Mouse (Mus musculus) embryonic facial prominence, embryonic 13.5 days (tissue): ENCODE measurements at regions not wholly inside any gene's neighbourhood (a gene's known extent, or its start where the extent isn't known, plus 50 kb on each side); places are given as distances from the start of the nearest gene placed in this dataset.
A peak's percentile ranks its signal among the peaks of the same experiment; 100 is the strongest.

Source experiments
- ATAC-seq: fragments of 200-750 bp; cut with Nextera tagmentation; 2 replicates; pipeline ENCODE4 v1.8.0; 2017; ENCODE audit warnings: low read depth; ENCODE audit not compliant: insufficient number of reproducible peaks, insufficient read depth, low FRiP score, low TSS enrichment
- H3K27ac ChIP-seq: fragments of 300-500 bp; sonication (generic); 2 replicates; pipeline ENCODE4 v1.5.1; 2015; ENCODE audit warnings: moderate library complexity, mild to moderate bottlenecking, inconsistent platforms
- H3K27me3 ChIP-seq: fragments of 300-500 bp; sonication (generic); 2 replicates; pipeline ENCODE4 v1.6.1; 2015; ENCODE audit warnings: mild to moderate bottlenecking, inconsistent platforms
- H3K36me3 ChIP-seq: fragments of 300-500 bp; sonication (generic); 2 replicates; pipeline ENCODE4 v1.6.1; 2015; ENCODE audit warnings: mild to moderate bottlenecking, inconsistent platforms
- H3K4me1 ChIP-seq: fragments of 300-500 bp; sonication (generic); 2 replicates; pipeline ENCODE4 v1.6.1; 2015; ENCODE audit warnings: inconsistent platforms
- H3K4me2 ChIP-seq: fragments of 300-500 bp; sonication (generic); 2 replicates; pipeline ENCODE4 v1.6.1; 2015; ENCODE audit warnings: moderate library complexity, mild to moderate bottlenecking, inconsistent platforms
- H3K4me3 ChIP-seq: fragments of 300-500 bp; sonication (generic); 2 replicates; pipeline ENCODE4 v1.5.1; 2015; ENCODE audit warnings: mild to moderate bottlenecking, inconsistent platforms
- H3K9ac ChIP-seq: fragments of 300-500 bp; sonication (generic); 2 replicates; pipeline ENCODE4 v1.6.1; 2015; ENCODE audit warnings: mild to moderate bottlenecking, inconsistent platforms
- H3K9me3 ChIP-seq: fragments of 300-500 bp; sonication (generic); 2 replicates; pipeline ENCODE4 v1.6.1; 2016; ENCODE audit warnings: inconsistent platforms
- WGBS: fragments of 180-500 bp; shearing (Covaris S2); methylation state at CpG from one replicate; pipeline ENCODE4 v1.1.7; 2015; ENCODE audit warnings: mixed read lengths; 5-methylcytosine and 5-hydroxymethylcytosine counted together

- H3K27me3 ChIP-seq, result no peaks in the 10 kb centered on the region
- H3K4me2 ChIP-seq, result no peak overlapping the region
- ATAC-seq, result no peak
- no peak overlapping the region for H3K27ac ChIP-seq
- 64% methylated on average over 11 of the region's 11 CpGs for WGBS
- H3K9me3 ChIP-seq, result no peaks in the 10 kb centered on the region
- no peaks in the 10 kb centered on the region for H3K36me3 ChIP-seq
- no peak overlapping the region; the same call in 1 of the 2 replicates for H3K9ac ChIP-seq
- H3K4me3 ChIP-seq, result no peak overlapping the region
- H3K4me1 ChIP-seq, result peaks cover 4% of the 10 kb centered on the region; the same call in 1 of the 2 replicates
These were observed 326.8 kb downstream of the 1700129C05Rik start for GRCm38 (mm10) chr14:58815616-58816539.

- Histone ChIP-seq H3K36me3 (no peaks in the 10 kb centered on the region), H3K9me3 (no peaks in the 10 kb centered on the region), H3K27me3 (no peaks in the 10 kb centered on the region), H3K4me2 (no peak overlapping the region), H3K4me3 (no peak overlapping the region), H3K9ac (no peak overlapping the region), H3K4me1 (peaks cover 4% of the 10 kb centered on the region; the same call in 1 of the 2 replicates), H3K27ac (no peak overlapping the region)
- no peak for ATAC-seq
- WGBS, result 61% methylated on average over 5 of the region's 5 CpGs
These were observed 330.1 kb downstream of the 1700129C05Rik start for GRCm38 (mm10) chr14:58812585-58812984.

GRCm38 (mm10) chr14:58801402-58801861 is 341.3 kb downstream of the 1700129C05Rik start:
- Histone ChIP-seq H3K4me2 (no peak overlapping the region), H3K4me3 (no peak overlapping the region), H3K9me3 (no peaks in the 10 kb centered on the region), H3K27me3 (no peaks in the 10 kb centered on the region), H3K36me3 (no peaks in the 10 kb centered on the region), H3K9ac (no peak overlapping the region), H3K4me1 (no peaks in the 10 kb centered on the region), H3K27ac (no peak overlapping the region)
- ATAC-seq, result no peak

GRCm38 (mm10) chr14:58788190-58788945 is 354.3 kb downstream of the 1700129C05Rik start:
- Histone ChIP-seq H3K4me3 (no peak overlapping the region), H3K4me2 (no peak overlapping the region), H3K27me3 (no peaks in the 10 kb centered on the region), H3K4me1 (peaks cover 8% of the 10 kb centered on the region; the same call in 1 of the 2 replicates), H3K9ac (no peak overlapping the region), H3K27ac (no peak overlapping the region), H3K36me3 (no peaks in the 10 kb centered on the region), H3K9me3 (no peaks in the 10 kb centered on the region)
- no peak for ATAC-seq
- 76% methylated on average over 10 of the region's 10 CpGs for WGBS

- Histone ChIP-seq H3K27me3 (no peaks in the 10 kb centered on the region), H3K9ac (no peak overlapping the region), H3K9me3 (no peaks in the 10 kb centered on the region), H3K36me3 (no peaks in the 10 kb centered on the region), H3K4me1 (peaks cover 13% of the 10 kb centered on the region; the same call in 1 of the 2 replicates), H3K4me3 (no peak overlapping the region), H3K4me2 (no peak overlapping the region), H3K27ac (no peak overlapping the region)
- ATAC-seq, result no peak
- 61% methylated on average over 2 of the region's 2 CpGs for WGBS
These were observed 355.1 kb downstream of the 1700129C05Rik start for GRCm38 (mm10) chr14:58787618-58788017.

GRCm38 (mm10) chr14:58786791-58787491 is 355.8 kb downstream of the 1700129C05Rik start:
- no peak overlapping the region for H3K4me2 ChIP-seq
- peak overlapping the region; percentile 48; the same call in 1 of the 2 replicates for H3K27ac ChIP-seq
- 77% methylated on average over 4 of the region's 4 CpGs for WGBS
- no peaks in the 10 kb centered on the region for H3K9me3 ChIP-seq
- no peaks in the 10 kb centered on the region for H3K27me3 ChIP-seq
- H3K4me1 ChIP-seq, result peaks cover 14% of the 10 kb centered on the region; the same call in 1 of the 2 replicates
- no peaks in the 10 kb centered on the region for H3K36me3 ChIP-seq
- ATAC-seq, result no peak
- no peak overlapping the region for H3K4me3 ChIP-seq
- no peak overlapping the region for H3K9ac ChIP-seq

- no peak overlapping the region for H3K4me3 ChIP-seq
These were observed 359.5 kb downstream of the 1700129C05Rik start for GRCm38 (mm10) chr14:58783201-58783600.

GRCm38 (mm10) chr14:58780306-58780705 is 362.4 kb downstream of the 1700129C05Rik start:
- no peak overlapping the region for H3K4me2 ChIP-seq
- H3K4me1 ChIP-seq, result peaks cover 6% of the 10 kb centered on the region; the same call in 1 of the 2 replicates
- H3K36me3 ChIP-seq, result no peaks in the 10 kb centered on the region
- no peak for ATAC-seq
- H3K9ac ChIP-seq, result no peak overlapping the region
- no peaks in the 10 kb centered on the region for H3K27me3 ChIP-seq
- H3K27ac ChIP-seq, result no peak overlapping the region
- H3K9me3 ChIP-seq, result no peaks in the 10 kb centered on the region
- 86% methylated on average over 4 of the region's 4 CpGs for whole genome bisulfite sequencing
- H3K4me3 ChIP-seq, result no peak overlapping the region

More at GRCm38 (mm10) chr14:58783201-58783600, 359.5 kb downstream of the 1700129C05Rik start:
- Histone ChIP-seq H3K36me3 (no peaks in the 10 kb centered on the region), H3K4me2 (no peak overlapping the region), H3K27me3 (no peaks in the 10 kb centered on the region), H3K27ac (no peak overlapping the region), H3K4me1 (peaks cover 14% of the 10 kb centered on the region; the same call in 1 of the 2 replicates), H3K9ac (no peak overlapping the region), H3K9me3 (no peaks in the 10 kb centered on the region)
- WGBS, result 46% methylated on average over 1 of the region's 1 CpGs
- no peak for ATAC-seq

- H3K27ac ChIP-seq, result no peak overlapping the region
- 79% methylated on average over 4 of the region's 4 CpGs for WGBS
- ATAC-seq, result no peak
- H3K36me3 ChIP-seq, result no peaks in the 10 kb centered on the region
- H3K27me3 ChIP-seq, result no peaks in the 10 kb centered on the region
- peaks cover 6% of the 10 kb centered on the region; the same call in 1 of the 2 replicates for H3K4me1 ChIP-seq
- no peak overlapping the region for H3K4me2 ChIP-seq
- H3K9ac ChIP-seq, result no peak overlapping the region
- H3K9me3 ChIP-seq, result no peaks in the 10 kb centered on the region
- no peak overlapping the region for H3K4me3 ChIP-seq
These were observed 364.0 kb downstream of the 1700129C05Rik start for GRCm38 (mm10) chr14:58778675-58779074.

GRCm38 (mm10) chr14:58761291-58761690 is 381.4 kb downstream of the 1700129C05Rik start:
- no peak for ATAC-seq
- Histone ChIP-seq H3K27ac (no peak overlapping the region), H3K4me1 (no peaks in the 10 kb centered on the region), H3K9me3 (no peaks in the 10 kb centered on the region), H3K9ac (no peak overlapping the region), H3K36me3 (no peaks in the 10 kb centered on the region), H3K27me3 (no peaks in the 10 kb centered on the region), H3K4me3 (no peak overlapping the region), H3K4me2 (no peak overlapping the region)
- 89% methylated on average over 2 of the region's 2 CpGs for WGBS

- H3K27ac ChIP-seq, result no peak overlapping the region
- H3K9me3 ChIP-seq, result no peaks in the 10 kb centered on the region
- H3K9ac ChIP-seq, result no peak overlapping the region
- H3K36me3 ChIP-seq, result no peaks in the 10 kb centered on the region
- no peak overlapping the region for H3K4me2 ChIP-seq
- no peaks in the 10 kb centered on the region for H3K4me1 ChIP-seq
- no peak overlapping the region for H3K4me3 ChIP-seq
- no peak for ATAC-seq
- no peaks in the 10 kb centered on the region for H3K27me3 ChIP-seq
- WGBS, result 87% methylated on average over 4 of the region's 4 CpGs
These were observed 382.9 kb downstream of the 1700129C05Rik start for GRCm38 (mm10) chr14:58759759-58760158.
